Mouse (Mus musculus) intestine, embryonic 16.5 days (tissue): ENCODE data around the gene Slc30a6. TPM values are rescaled to one million over a fixed set of nuclear protein-coding genes. Genes with fewer than 3 reads are reported as not detected.

ENCODE experiments used
- ATAC-seq: fragments of 200-750 bp; cut with Nextera tagmentation; 2 replicates; pipeline ENCODE4 v1.8.0; 2017; ENCODE audit warnings: moderate TSS enrichment, moderate library complexity
- H3K27ac ChIP-seq: fragments of 300-500 bp; sonication (generic); 2 replicates; pipeline ENCODE4 v1.5.1; 2014; ENCODE audit warnings: mild to moderate bottlenecking, low read length
- H3K27me3 ChIP-seq: fragments of 300-500 bp; sonication (generic); replicated peaks from 2 replicates; pipeline ENCODE4 v1.6.1; 2014; ENCODE audit warnings: low read length, control low read depth, mixed read lengths; ENCODE audit not compliant: control insufficient read depth, insufficient read depth
- H3K36me3 ChIP-seq: fragments of 300-500 bp; sonication (generic); 2 replicates; pipeline ENCODE4 v1.6.1; 2014; ENCODE audit warnings: low read length, control low read depth; ENCODE audit not compliant: control insufficient read depth, insufficient read depth
- H3K4me1 ChIP-seq: fragments of 300-500 bp; sonication (generic); 2 replicates; pipeline ENCODE4 v1.6.1; 2014; ENCODE audit warnings: low read length, control low read depth, mixed read lengths; ENCODE audit not compliant: control insufficient read depth, insufficient read depth
- H3K4me2 ChIP-seq: fragments of 300-500 bp; sonication (generic); 2 replicates; pipeline ENCODE4 v1.6.1; 2014; ENCODE audit warnings: low read depth, low read length, control low read depth
- H3K4me3 ChIP-seq: fragments of 300-500 bp; sonication (generic); 2 replicates; pipeline ENCODE4 v1.5.1; 2014; ENCODE audit warnings: mild to moderate bottlenecking, low read length
- H3K9ac ChIP-seq: fragments of 300-500 bp; sonication (generic); 2 replicates; pipeline ENCODE4 v1.6.1; 2014; ENCODE audit warnings: low read depth, low read length
- H3K9me3 ChIP-seq: fragments of 300-500 bp; sonication (generic); 2 replicates; pipeline ENCODE4 v1.6.1; 2016; ENCODE audit warnings: low read length, control low read depth; ENCODE audit not compliant: control insufficient read depth
- WGBS: fragments of 180-500 bp; shearing (Covaris S2); extraction: QIAGEN DNeasy Blood & Tissue Kit; methylation state at CpG from one replicate; pipeline ENCODE4 v1.1.7; 2014; 5-methylcytosine and 5-hydroxymethylcytosine counted together
- polyA plus RNA-seq: library from polyadenylated mRNA; unstranded; fragments of >200 nt; fragmentation: Nextera tagmentation; extraction: Ambion mirVana; gene quantifications from 2 replicates; pipeline ENCODE4 v1.2.1, GENCODE M21; 2015

Slc30a6 gene
- polyA plus RNA-seq, 1 experiment from 2014 or later: 45.9 TPM

DNA sequence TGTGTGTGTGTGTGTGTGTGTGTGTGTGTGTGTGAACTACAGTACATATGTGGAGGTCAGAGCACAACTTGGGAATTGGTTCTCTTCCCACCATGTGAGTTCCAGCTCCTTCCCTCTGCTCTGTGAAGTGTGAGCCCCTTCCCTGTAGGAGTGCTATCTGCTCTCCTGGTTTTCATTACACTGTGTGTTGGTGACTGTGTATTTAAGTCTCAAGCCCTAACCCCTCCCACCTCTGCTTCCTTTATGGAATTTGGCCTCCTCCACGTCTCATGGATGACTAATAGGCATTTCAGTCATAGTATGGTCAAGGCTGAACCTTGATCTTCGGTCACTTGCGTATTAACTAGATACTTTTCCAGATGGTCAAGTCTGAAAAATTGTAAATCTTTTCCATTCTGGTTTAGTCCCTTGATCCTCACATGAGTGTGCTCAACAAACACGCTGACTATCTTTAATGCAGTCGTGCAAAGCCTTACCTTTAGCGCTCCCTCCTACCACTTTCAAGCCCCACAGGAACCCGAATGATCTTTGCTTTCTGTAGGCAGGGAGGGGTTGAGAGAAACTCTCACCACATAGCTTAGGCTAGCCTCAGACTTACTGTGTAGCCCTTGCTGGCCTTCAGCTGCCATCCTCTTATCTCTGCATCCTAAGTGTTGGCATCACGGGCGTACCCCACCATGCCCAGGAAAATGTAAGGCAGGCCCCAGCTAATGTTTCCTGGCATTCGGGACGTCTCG is 7.2 kb downstream of the Slc30a6 start:
- no peak overlapping the region for H3K4me3 ChIP-seq
- H3K36me3 ChIP-seq: peaks cover 10% of the 10 kb centered on the region
- H3K9me3 ChIP-seq: no peaks in the 10 kb centered on the region
- peak overlapping the region; percentile 73 for H3K27ac ChIP-seq
- no peak overlapping the region for H3K4me2 ChIP-seq
- no peak overlapping the region for H3K9ac ChIP-seq
- H3K4me1 ChIP-seq: no peaks in the 10 kb centered on the region
- no peaks in the 10 kb centered on the region for H3K27me3 ChIP-seq
- ATAC-seq: peak; percentile 94
- 89% methylated on average over 12 of the region's 12 CpGs for WGBS

DNA sequence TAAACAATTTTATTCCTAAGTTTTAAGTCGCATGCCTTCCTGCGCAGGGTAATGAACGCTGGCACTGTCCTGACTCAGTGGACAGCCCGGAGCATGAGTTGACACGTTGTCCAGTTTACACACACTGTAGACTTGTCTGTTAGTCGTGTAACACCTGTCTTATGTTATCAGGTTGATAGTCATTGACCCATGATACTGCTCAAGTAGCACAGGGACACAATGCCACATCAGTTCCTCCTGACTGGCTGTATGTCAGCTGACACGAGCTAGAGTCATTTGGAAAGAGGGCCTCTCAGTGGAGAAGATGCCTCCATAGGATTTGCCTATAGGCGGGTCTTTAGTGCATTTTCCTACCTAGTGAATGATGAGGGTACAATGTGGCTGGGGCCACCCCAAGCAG is 11.1 kb downstream of the Slc30a6 start:
- no peaks in the 10 kb centered on the region for H3K4me1 ChIP-seq
- ATAC-seq: peak; percentile 31; the same call in 1 of the 2 replicates
- no peak overlapping the region for H3K4me2 ChIP-seq
- no peaks in the 10 kb centered on the region for H3K27me3 ChIP-seq
- H3K27ac ChIP-seq: no peak overlapping the region
- H3K9ac ChIP-seq: no peak overlapping the region
- H3K36me3 ChIP-seq: peaks cover 10% of the 10 kb centered on the region
- WGBS: 87% methylated on average over 8 of the region's 8 CpGs
- no peaks in the 10 kb centered on the region for H3K9me3 ChIP-seq
- H3K4me3 ChIP-seq: no peak overlapping the region

DNA sequence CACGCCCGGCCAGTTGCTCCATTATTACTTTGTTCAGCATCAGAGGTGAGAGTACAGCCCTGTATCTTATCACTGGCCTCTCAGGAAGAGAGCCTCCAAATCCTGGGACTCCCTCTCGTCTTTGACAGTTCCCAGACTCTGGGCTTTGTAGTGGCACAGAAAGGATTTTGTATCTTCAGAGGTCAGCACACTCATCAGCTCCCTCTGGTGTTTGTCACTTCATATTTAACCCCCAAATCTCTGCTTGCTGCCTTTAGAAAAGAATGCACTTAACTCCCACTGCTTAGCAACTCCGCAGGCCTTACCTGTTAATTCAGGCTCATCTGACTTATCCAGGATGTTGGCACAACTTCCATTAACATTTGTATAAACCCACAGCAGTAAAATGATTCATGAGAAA is 14.3 kb downstream of the Slc30a6 start:
- no peak for ATAC-seq
- 60% methylated on average over 4 of the region's 4 CpGs for WGBS
- no peaks in the 10 kb centered on the region for H3K27me3 ChIP-seq
- no peak overlapping the region for H3K4me2 ChIP-seq
- no peaks in the 10 kb centered on the region for H3K4me1 ChIP-seq
- H3K9me3 ChIP-seq: no peaks in the 10 kb centered on the region
- no peak overlapping the region for H3K4me3 ChIP-seq
- no peak overlapping the region for H3K27ac ChIP-seq
- 0 out of 2 replicates have a peak, but pooled peaks cover 6% of the 10 kb centered on the region for H3K36me3 ChIP-seq
- H3K9ac ChIP-seq: no peak overlapping the region

DNA sequence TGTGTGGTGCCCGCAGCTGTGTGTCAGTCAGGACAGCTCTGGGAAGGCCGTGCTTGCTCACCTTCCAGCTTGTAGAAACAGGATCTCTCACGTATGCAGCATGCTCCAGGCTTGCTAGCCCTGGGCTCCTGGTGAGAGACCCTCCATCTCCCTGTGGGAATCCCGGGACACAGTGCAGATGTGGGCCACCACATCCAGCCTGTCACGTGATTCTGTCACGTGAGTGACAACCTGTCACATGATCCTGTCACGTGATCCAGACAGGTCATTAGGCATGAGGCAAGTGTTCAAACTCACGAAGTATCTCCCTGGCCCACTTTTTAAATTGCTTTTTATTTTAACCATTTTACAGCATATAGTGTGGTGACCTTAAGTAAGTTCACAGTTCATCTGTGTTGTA is 17.9 kb downstream of the Slc30a6 start:
- H3K27ac ChIP-seq: no peak overlapping the region
- no peak overlapping the region for H3K9ac ChIP-seq
- WGBS: 90% methylated on average over 8 of the region's 8 CpGs
- H3K4me2 ChIP-seq: no peak overlapping the region
- peaks cover 8% of the 10 kb centered on the region for H3K36me3 ChIP-seq
- ATAC-seq: no peak
- no peaks in the 10 kb centered on the region for H3K27me3 ChIP-seq
- no peak overlapping the region for H3K4me3 ChIP-seq
- no peaks in the 10 kb centered on the region for H3K4me1 ChIP-seq
- H3K9me3 ChIP-seq: no peaks in the 10 kb centered on the region

DNA sequence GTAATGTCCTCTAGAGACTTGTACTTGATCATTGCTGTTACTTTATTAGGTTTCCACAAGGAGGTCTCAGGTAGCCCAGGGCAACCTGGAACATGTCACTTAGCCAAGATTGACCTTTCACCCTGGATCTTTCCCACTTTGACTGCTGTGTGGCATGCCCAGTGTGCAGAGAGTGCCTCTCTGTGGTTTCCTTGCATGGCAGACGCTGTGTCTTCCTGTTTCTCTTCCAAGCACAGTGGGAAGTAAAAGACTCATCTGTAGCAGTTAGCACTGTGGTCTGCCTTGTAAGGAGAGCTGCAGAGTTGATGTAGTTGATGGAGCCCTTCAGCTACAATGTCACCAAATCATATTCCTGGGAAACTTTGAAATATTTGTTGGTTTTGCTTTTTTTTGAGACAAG is 19.3 kb downstream of the Slc30a6 start:
- H3K36me3 ChIP-seq: peaks cover 8% of the 10 kb centered on the region
- H3K4me1 ChIP-seq: no peaks in the 10 kb centered on the region
- no peak overlapping the region for H3K9ac ChIP-seq
- WGBS: 92% methylated on average over 1 of the region's 1 CpGs
- H3K27ac ChIP-seq: no peak overlapping the region
- H3K4me3 ChIP-seq: no peak overlapping the region
- no peak overlapping the region for H3K4me2 ChIP-seq
- ATAC-seq: no peak
- no peaks in the 10 kb centered on the region for H3K9me3 ChIP-seq
- H3K27me3 ChIP-seq: no peaks in the 10 kb centered on the region

DNA sequence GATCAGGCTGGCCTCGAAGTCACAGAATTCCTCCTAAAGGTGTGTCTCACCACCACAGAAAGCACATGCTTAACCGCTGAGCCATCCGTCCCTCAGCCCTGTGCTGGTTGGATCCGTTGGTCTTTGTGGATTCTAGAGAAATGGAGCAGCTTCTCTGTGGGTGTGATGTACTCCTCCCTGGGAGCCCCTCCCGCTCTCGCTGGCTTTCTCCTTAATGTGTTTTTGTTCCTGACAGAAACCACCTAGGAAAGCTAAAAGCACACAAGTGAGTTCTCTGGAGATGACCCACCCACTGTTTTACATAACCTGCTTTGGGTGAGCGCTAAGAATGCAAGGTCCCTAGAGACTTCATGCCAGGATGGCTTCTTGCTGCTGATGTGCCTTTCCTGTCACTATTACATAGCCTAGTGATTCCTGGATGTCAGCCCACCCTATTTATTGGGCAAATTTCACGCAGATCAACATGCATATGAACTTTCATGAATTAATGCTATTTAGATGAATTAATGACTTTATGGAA is 21.5 kb downstream of the Slc30a6 start:
- H3K4me2 ChIP-seq: no peak overlapping the region
- H3K27ac ChIP-seq: no peak overlapping the region
- no peak overlapping the region for H3K9ac ChIP-seq
- no peaks in the 10 kb centered on the region for H3K4me1 ChIP-seq
- peaks cover 8% of the 10 kb centered on the region for H3K36me3 ChIP-seq
- H3K9me3 ChIP-seq: no peaks in the 10 kb centered on the region
- WGBS: 90% methylated on average over 8 of the region's 8 CpGs
- no peak for ATAC-seq
- H3K27me3 ChIP-seq: no peaks in the 10 kb centered on the region
- no peak overlapping the region for H3K4me3 ChIP-seq

DNA sequence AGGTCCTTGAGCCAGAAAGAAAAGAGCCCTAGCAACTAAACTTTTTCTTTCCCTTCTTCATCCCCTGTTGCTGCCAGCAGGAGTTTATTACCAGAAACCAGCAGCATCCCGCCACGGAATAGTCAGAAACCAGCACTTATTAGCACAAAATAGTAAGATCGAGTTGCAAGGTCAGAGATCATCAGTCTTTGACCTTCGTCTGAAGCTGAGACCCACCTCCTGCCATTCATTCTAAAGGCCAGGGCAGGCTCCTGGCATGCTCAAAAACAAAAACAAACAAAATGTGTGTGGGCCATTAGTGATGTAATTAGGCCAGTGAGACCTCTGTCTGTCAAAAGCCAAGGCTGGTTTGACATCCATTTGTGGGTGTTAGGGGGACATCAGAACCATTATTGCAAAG is 22.8 kb downstream of the Slc30a6 start:
- 50% methylated on average over 4 of the region's 4 CpGs for WGBS
- H3K36me3 ChIP-seq: peaks cover 10% of the 10 kb centered on the region
- H3K4me2 ChIP-seq: no peak overlapping the region
- no peaks in the 10 kb centered on the region for H3K4me1 ChIP-seq
- no peak overlapping the region for H3K4me3 ChIP-seq
- no peak overlapping the region for H3K9ac ChIP-seq
- H3K9me3 ChIP-seq: no peaks in the 10 kb centered on the region
- no peak for ATAC-seq
- no peak overlapping the region for H3K27ac ChIP-seq
- no peaks in the 10 kb centered on the region for H3K27me3 ChIP-seq

DNA sequence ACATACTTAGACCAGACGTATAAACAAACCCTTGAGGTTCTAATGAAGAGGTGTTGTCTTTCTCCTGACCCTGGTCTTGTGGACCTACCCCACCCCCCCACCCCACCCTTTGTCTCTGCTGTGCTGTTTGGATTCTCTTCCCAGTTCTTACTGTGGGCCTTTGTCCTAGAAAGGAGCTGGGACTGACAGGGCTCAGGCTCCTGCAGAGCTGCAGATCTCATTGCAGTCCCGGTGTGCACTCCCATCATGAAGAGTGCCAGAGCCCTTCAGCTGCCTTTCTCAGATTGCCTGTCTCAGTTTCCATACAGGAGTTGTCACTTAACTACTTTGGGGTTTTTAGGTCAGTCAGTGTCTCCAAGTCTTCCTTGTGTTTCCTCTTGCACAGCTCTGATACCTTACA is 25.2 kb downstream of the Slc30a6 start:
- ATAC-seq: no peak
- Histone ChIP-seq H3K4me1 (no peaks in the 10 kb centered on the region), H3K27me3 (no peaks in the 10 kb centered on the region), H3K27ac (no peak overlapping the region), H3K4me3 (no peak overlapping the region), H3K36me3 (peaks cover 13% of the 10 kb centered on the region), H3K9me3 (no peaks in the 10 kb centered on the region), H3K9ac (no peak overlapping the region), H3K4me2 (no peak overlapping the region)
- 81% methylated on average over 2 of the region's 2 CpGs for WGBS

DNA sequence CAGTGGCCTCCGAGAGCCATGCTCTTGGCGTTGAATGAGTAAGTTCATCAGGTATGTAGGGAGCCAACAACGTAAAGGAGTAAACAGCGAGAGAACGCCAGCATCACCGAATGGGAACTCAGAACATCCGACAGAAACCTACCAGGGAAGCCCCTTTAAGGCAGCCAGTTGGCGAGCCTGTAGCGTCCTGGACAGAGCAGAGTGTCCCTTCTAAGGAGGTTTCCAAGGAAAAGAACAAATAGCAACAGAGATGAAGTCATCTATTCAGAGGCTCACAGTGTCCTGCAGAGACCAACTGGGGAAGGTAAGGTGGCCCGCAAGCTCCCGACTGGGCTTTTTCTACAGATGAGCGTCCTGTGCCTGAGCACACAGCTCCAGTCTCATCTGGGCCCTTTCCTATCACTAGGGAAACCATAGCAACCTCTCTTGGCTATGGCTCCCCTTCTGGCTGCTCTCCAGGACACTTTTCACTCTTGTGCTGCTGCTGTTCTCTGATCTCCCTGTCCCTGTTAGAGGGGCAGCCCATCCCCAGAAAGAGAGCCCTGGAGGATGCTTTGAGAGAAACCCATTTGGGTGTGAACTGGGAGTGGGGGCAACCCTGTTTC is 29.1 kb downstream of the Slc30a6 start:
- ATAC-seq: no peak
- Histone ChIP-seq H3K27me3 (no peaks in the 10 kb centered on the region), H3K9me3 (no peaks in the 10 kb centered on the region), H3K27ac (no peak overlapping the region), H3K4me2 (no peak overlapping the region), H3K36me3 (peaks cover 12% of the 10 kb centered on the region), H3K4me1 (no peaks in the 10 kb centered on the region), H3K4me3 (no peak overlapping the region), H3K9ac (no peak overlapping the region)
- WGBS: 87% methylated on average over 12 of the region's 12 CpGs
